Mouse (Mus musculus) frontal cortex, postnatal 36 days (tissue): Measurements from ENCODE around the gene Rps16.
A peak's percentile ranks its signal among the peaks of the same experiment; 100 is the strongest.
"Not testable (repeated sequence)": the region's sequence is repeated elsewhere in the genome, so short reads cannot be mapped to it uniquely, and the experiment has no call there.

ENCODE experiments used
- DNase-seq, 2 experiments: peaks; one replicate each; pipeline ENCODE4 v3.0.0; 2022; ENCODE audit warnings: low spot score in 2 of 2

The Rps16 gene

DNA sequence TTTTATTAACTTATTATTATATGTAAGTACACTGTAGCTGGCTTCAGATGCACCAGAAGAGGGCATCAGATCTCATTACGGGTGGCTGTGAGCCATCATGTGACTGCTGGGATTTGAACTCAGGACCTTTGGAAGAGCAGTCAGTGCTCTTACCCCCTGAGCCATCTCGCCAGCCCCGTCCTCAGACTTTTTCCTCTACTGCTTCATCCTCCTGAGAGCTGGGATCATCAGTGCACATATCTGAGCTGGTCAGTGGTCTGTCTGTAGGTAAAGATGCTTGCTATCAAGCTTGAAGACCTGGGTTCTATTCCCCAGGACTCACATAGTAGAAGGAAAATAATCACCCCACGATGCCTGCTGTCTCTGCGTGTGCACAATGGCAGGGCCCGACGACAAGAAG, 36.9 kb downstream of the Rps16 start:
- DNase-seq: not testable (repeated sequence)

DNA sequence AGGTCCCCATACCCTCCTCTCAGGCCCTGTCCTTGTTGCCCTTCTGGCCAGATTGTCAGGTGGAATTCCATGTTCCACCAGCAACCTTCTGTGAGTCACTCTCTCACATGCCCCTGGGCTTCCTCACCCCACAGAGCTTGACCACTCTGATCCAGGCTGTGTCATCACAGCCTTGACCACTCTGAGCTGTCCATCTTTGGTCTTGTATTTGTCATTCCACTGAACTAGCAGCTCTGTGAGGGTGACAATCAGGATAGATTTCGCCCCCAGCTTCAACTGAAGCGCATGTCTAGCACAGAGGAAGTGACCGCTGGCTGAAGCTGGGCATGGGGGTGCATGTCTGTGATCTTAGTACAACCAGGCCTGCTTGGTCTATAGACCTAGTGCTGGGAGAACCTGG, 39.9 kb downstream of the Rps16 start:
- no peak for DNase-seq

DNA sequence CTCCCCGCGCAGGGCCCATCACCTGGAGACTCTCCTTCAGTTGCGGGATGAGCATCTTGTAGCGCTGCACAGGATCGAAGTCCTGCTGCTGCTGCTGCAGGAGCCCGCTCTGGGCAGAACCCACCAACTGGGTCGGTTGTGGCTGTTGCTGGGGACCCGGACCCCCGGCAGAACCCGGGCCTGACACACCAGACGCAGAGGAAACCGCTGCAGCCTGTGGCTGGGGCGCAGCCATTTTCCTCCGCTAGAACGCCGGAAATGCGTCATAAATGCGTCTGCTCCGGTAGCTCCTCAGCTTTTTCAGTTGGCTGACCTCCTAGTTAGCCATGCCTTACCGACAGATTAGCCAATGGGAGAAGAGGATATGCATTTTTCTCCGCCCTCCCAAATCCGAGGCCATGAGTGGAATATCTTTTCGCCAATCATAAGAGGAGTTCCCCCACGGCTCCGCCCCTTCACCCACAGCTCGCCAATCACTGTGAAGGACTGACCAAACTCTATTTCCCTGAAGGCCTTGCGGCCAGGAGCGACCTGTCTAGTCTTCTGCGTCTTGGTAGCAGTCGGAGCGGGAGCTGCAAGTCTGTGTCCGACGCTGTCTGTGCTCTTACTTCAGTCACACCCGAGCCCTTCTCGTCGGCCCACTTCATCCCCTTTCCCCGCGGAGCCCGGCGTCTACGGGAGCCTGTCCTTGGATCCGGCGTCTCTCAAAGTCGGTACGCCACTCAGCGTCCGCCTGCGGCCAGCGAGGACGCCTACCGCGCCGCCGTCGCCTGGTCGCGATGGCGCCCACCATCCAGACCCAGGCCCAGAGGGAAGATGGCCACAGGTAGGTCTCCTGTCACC, 42.2 kb downstream of the Rps16 start, which contains the start of the genes Med29 and Paf1:
Med29 (minus strand) TSS at position 280 of the 843 bp plus-strand sequence.
Paf1 (plus strand) TSS at position 523 of the 843 bp plus-strand sequence.
- peak; percentile 96 to 98 for DNase-seq

DNA sequence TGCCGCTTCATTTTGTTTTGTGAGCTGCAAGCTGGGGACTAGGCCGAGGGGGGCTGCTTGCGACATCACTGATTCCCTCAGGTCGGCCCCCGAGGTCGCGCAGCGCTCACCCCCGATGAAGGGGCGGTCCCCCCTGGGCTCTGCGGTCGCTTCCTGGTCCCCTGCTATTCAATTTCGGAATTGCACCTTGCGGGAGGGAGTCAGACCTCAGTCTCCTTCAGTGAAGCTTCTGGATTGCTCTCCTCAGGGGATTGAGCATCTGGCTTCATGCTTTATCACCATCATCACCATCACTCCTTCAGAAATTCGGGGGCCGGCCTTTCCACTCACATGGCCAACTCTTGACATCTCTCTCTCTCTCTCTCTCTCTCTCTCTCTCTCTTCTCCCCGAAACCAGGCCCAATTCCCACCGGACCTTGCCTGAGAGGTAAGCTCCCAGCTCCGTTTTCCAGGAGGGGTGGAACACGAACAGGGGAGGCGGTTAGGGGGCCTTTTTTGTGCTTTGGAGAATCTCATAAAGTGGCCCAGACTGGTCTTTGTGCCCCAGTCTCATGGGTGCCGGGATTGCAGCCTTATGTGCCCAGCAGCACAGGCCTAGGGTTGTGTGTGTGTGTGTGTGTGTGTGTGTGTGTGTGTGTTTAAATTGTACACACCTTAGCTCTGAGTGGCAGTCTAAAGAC, 43.0 kb downstream of the Rps16 start:
- DNase-seq: no peak

DNA sequence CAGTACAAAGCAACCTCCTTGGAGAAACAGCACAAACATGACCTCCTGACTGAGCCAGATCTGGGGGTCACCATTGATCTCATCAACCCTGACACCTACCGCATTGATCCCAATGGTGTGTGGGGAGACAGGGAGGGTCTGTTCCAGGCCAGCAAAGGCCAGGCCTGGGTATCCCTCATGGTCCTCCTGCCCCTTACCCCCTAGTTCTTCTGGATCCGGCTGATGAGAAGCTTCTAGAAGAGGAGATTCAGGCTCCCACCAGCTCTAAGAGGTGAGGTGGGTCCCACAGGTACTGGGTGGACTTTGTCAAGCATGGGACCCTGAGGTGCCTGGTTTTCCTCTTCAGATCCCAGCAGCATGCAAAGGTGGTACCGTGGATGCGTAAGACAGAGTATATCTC, 45.0 kb downstream of the Rps16 start:
- DNase-seq: no peak

DNA sequence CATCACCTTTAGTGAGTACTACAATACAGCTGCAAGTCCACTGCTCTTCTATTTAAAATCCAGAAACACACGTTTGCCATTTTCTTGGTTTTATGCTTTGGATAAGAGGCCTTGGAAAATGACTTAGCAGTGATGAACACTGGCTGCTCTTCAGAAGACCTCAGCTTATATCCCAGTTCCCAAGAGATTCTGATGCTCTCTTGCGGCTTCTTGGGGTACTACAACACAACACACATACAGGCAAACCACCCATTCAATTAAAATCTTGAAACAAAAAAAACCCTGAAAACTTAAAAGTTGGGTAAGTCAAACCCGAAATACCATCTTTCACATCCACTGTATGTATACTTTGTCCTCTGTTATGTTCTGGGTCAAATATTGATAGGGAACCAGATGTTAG, 47.5 kb downstream of the Rps16 start:
- no peak for DNase-seq

DNA sequence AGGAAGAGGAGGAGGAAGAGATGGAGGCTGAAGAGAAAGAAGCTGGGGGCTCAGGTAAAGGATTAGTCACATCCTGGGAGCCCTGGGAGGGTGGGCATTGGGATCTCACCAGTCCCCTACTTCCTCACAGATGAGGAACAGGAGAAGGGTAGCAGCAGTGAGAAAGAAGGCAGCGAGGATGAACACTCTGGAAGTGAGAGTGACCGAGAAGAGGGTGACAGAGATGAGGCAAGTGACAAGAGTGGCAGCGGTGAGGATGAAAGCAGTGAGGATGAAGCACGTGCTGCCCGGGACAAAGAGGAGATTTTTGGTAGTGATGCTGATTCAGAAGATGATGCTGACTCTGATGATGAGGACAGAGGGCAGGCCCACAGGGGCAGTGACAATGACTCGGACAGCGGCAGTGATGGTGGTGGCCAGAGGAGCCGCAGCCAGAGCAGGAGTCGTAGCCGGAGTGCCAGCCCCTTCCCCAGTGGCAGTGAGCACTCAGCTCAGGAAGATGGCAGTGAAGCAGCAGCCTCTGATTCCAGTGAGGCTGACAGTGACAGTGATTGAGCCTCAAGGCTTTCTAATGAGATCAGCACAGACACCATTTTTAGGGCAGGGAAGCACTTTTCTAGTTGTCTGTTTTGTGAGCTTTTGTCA, 48.4 kb downstream of the Rps16 start:
- DNase-seq: no peak

DNA sequence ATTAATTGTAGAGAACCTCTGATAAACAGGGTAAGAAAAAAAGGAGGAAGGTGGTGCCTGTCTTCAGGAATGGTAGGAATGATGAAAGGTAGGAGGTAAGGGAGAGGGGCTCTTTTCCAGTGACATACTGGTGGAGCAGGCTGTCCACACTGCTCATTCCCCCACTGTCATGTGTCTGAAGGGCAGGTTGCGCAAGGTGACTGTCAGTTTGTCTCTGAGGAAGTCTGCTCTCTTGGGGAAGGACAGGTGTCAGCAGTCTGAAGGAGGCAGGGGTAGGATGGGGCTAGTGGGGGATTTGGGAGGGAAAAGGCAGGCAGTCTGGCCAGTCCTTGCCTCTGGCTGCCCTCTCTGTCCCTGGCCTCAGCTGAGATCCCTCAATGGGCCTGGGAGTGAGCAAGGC, 50.6 kb downstream of the Rps16 start:
- DNase-seq: no peak

DNA sequence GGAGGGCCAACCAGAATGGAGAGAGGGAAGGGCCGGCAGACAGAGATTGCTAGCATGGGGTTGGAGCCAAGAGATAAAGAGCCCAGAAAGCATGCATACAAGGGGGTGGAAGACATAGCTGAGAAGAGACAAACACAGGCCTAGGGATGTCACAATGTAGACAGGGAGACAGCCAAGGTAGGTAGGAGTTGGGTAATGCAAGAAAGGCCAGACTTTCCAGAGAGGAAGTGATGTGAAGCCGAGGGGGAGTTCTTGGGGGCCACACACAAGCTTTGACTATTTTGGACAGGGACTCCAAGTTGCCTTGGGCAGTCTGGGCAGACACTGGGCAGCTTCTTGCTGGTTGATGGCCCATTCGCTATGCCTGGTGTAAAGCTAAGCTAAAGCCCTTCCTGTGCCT, 51.5 kb downstream of the Rps16 start:
- DNase-seq: no peak
